Mouse (Mus musculus): Measurements from ENCODE around the gene Pef1. TPM values are rescaled to one million over a fixed set of nuclear protein-coding genes. Genes with fewer than 3 reads are reported as not detected.

The Pef1 gene
- polyA plus RNA-seq, 1 experiment from 2014 or later = 71.0 TPM

DNA sequence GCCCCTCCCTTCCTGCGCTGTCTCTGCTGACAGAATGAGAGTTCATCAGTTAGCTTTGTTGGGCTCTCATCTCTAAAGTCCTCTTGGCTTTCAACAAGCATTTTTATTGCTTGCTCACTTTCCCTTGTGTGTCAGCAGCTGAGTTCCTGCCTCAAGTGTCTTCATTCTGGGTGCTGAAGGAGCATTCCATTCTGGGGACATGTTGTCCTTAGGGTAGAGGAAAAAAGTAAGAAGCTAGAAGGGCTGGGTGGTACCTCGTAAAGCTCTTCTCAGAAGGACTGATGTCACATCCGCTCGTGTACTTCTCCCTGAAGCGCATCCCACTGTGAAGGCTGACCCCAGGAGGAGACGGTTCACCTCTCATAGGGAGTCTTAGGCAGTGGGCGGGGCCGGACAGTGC, 19.2 kb downstream of the Pef1 start:
- Histone ChIP-seq H3K4me1 (peaks cover 15% of the 10 kb centered on the region), H3K4me3 (replicated peaks) (no peak overlapping the region), H3K36me3 (peaks cover 57% of the 10 kb centered on the region), H3K9ac (no peak overlapping the region), H3K27ac (replicated peaks) (no peak overlapping the region), H3K27me3 (no peaks in the 10 kb centered on the region), H3K4me2 (replicated peaks) (no peak overlapping the region), H3K9me3 (replicated peaks) (no peaks in the 10 kb centered on the region)
- ATAC-seq (ENCODE audit: insufficient number of reproducible peaks, low FRiP score, low TSS enrichment, low read depth) = no peak
- 72% methylated on average over 8 of the region's 8 CpGs for WGBS

GRCm38 (mm10) chr4:130123020-130123419, 20.7 kb downstream of the Pef1 start:
- peaks cover 66% of the 10 kb centered on the region for H3K36me3 ChIP-seq
- H3K4me3 ChIP-seq (replicated peaks) = no peak overlapping the region
- peak; percentile 64; the same call in 1 of the 2 replicates for ATAC-seq (ENCODE audit: insufficient number of reproducible peaks, low FRiP score, low TSS enrichment, low read depth)
- no peak overlapping the region for H3K9ac ChIP-seq
- H3K4me2 ChIP-seq (replicated peaks) = no peak overlapping the region
- peaks cover 15% of the 10 kb centered on the region for H3K4me1 ChIP-seq
- WGBS = 55% methylated on average over 5 of the region's 5 CpGs
- no peaks in the 10 kb centered on the region for H3K27me3 ChIP-seq
- H3K27ac ChIP-seq (replicated peaks) = peak overlapping the region; percentile 34; the same call in 1 of the 2 replicates
- no peaks in the 10 kb centered on the region for H3K9me3 ChIP-seq (replicated peaks)

DNA sequence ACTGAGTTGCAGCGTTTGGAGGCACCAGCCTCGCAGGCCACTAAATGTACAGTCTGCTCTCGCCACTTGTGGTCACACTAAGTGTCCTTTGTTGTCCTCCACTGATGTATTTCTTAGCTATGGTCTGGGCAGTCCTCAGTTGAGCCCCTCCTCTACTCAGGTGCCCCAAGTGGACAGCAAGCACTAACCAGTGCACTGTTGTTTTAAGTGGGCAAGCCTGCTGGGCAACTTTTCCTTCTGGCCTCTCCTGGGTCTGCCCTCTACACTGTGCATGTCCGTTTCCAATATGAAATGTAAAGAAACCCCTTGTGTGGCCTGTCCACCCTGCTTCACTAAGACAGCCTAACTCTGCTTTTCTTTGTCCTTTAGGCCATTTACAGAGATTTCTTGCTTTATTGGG, 21.8 kb downstream of the Pef1 start:
- Histone ChIP-seq H3K27ac (replicated peaks) (no peak overlapping the region), H3K27me3 (no peaks in the 10 kb centered on the region), H3K4me1 (peaks cover 15% of the 10 kb centered on the region), H3K9ac (no peak overlapping the region), H3K4me3 (replicated peaks) (no peak overlapping the region), H3K36me3 (peaks cover 72% of the 10 kb centered on the region), H3K9me3 (replicated peaks) (no peaks in the 10 kb centered on the region), H3K4me2 (replicated peaks) (no peak overlapping the region)
- no peak for ATAC-seq (ENCODE audit: insufficient number of reproducible peaks, low FRiP score, low TSS enrichment, low read depth)
- WGBS = 90% methylated on average over 4 of the region's 4 CpGs

- ATAC-seq (ENCODE audit: insufficient number of reproducible peaks, low FRiP score, low TSS enrichment, low read depth) = no peak
- WGBS = 92% methylated on average over 6 of the region's 6 CpGs
- H3K4me3 ChIP-seq (replicated peaks) = no peak overlapping the region
Observed at GRCm38 (mm10) chr4:130125164-130125563, 22.8 kb downstream of the Pef1 start.

GRCm38 (mm10) chr4:130125935-130126334, 23.6 kb downstream of the Pef1 start:
- Histone ChIP-seq H3K36me3 (peaks cover 69% of the 10 kb centered on the region), H3K9me3 (replicated peaks) (no peaks in the 10 kb centered on the region), H3K9ac (no peak overlapping the region), H3K27ac (replicated peaks) (no peak overlapping the region), H3K4me1 (peaks cover 23% of the 10 kb centered on the region), H3K27me3 (no peaks in the 10 kb centered on the region), H3K4me3 (replicated peaks) (no peak overlapping the region), H3K4me2 (replicated peaks) (no peak overlapping the region)
- WGBS = 25% methylated on average over 5 of the region's 5 CpGs
- no peak for ATAC-seq (ENCODE audit: insufficient number of reproducible peaks, low FRiP score, low TSS enrichment, low read depth)

More at GRCm38 (mm10) chr4:130125164-130125563, 22.8 kb downstream of the Pef1 start:
- H3K36me3 ChIP-seq = peaks cover 72% of the 10 kb centered on the region
- H3K27me3 ChIP-seq = no peaks in the 10 kb centered on the region
- H3K9ac ChIP-seq = no peak overlapping the region
- no peak overlapping the region for H3K27ac ChIP-seq (replicated peaks)
- peaks cover 15% of the 10 kb centered on the region for H3K4me1 ChIP-seq
- H3K4me2 ChIP-seq (replicated peaks) = no peak overlapping the region
- H3K9me3 ChIP-seq (replicated peaks) = no peaks in the 10 kb centered on the region

- peaks cover 46% of the 10 kb centered on the region for H3K36me3 ChIP-seq
- H3K4me3 ChIP-seq (replicated peaks) = no peak overlapping the region
- ATAC-seq (ENCODE audit: insufficient number of reproducible peaks, low FRiP score, low TSS enrichment, low read depth) = no peak
- no peak overlapping the region for H3K9ac ChIP-seq
- H3K4me2 ChIP-seq (replicated peaks) = no peak overlapping the region
- no peaks in the 10 kb centered on the region for H3K9me3 ChIP-seq (replicated peaks)
- H3K4me1 ChIP-seq = peaks cover 13% of the 10 kb centered on the region; the same call in 1 of the 2 replicates
- 81% methylated on average over 5 of the region's 5 CpGs for WGBS
- no peaks in the 10 kb centered on the region for H3K27me3 ChIP-seq
- no peak overlapping the region for H3K27ac ChIP-seq (replicated peaks)
Observed at GRCm38 (mm10) chr4:130128907-130129306, 26.5 kb downstream of the Pef1 start.

DNA sequence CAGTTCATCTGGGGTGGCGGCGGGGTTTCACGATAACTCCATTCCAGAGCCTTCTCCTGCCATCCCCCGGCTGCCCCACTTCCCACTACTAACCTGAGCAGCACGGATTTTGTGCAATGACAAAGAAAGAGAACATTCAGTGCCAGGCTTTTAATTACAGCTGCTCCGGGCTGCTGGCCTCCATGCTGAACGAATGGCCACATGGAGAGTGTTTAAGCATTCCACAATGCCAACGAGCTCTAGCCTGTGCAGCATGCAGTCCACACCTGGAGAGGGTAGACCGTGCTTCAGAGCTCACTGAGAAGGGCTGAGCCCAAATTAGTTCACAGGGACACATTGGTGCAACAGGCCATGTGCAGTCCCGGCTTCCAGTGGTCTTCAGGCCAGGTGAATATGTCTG, 27.7 kb downstream of the Pef1 start:
- Histone ChIP-seq H3K36me3 (peaks cover 34% of the 10 kb centered on the region), H3K9ac (no peak overlapping the region), H3K27me3 (0 out of 2 replicates have a peak, but pooled peaks cover under 1% of the 10 kb centered on the region), H3K4me1 (peaks cover 13% of the 10 kb centered on the region; the same call in 1 of the 2 replicates), H3K4me3 (replicated peaks) (no peak overlapping the region), H3K27ac (replicated peaks) (no peak overlapping the region), H3K9me3 (replicated peaks) (no peaks in the 10 kb centered on the region), H3K4me2 (replicated peaks) (no peak overlapping the region)
- WGBS = 79% methylated on average over 10 of the region's 10 CpGs
- ATAC-seq (ENCODE audit: insufficient number of reproducible peaks, low FRiP score, low TSS enrichment, low read depth) = no peak

GRCm38 (mm10) chr4:130130641-130131350, 28.4 kb downstream of the Pef1 start:
- H3K4me3 ChIP-seq (replicated peaks) = no peak overlapping the region
- peaks cover 13% of the 10 kb centered on the region; the same call in 1 of the 2 replicates for H3K4me1 ChIP-seq
- no peak overlapping the region for H3K4me2 ChIP-seq (replicated peaks)
- WGBS = 49% methylated on average over 13 of the region's 13 CpGs
- no peak overlapping the region for H3K9ac ChIP-seq
- no peak for ATAC-seq (ENCODE audit: insufficient number of reproducible peaks, low FRiP score, low TSS enrichment, low read depth)
- 0 out of 2 replicates have a peak, but pooled peaks cover 6% of the 10 kb centered on the region for H3K27me3 ChIP-seq
- no peak overlapping the region for H3K27ac ChIP-seq (replicated peaks)
- no peaks in the 10 kb centered on the region for H3K9me3 ChIP-seq (replicated peaks)
- H3K36me3 ChIP-seq = peaks cover 28% of the 10 kb centered on the region

- peaks cover 11% of the 10 kb centered on the region; the same call in 1 of the 2 replicates for H3K27me3 ChIP-seq
- ATAC-seq (ENCODE audit: insufficient number of reproducible peaks, low FRiP score, low TSS enrichment, low read depth) = no peak
- H3K9me3 ChIP-seq (replicated peaks) = no peaks in the 10 kb centered on the region
- no peak overlapping the region for H3K9ac ChIP-seq
- peaks cover 21% of the 10 kb centered on the region for H3K36me3 ChIP-seq
- no peak overlapping the region for H3K27ac ChIP-seq (replicated peaks)
- peaks cover 11% of the 10 kb centered on the region; the same call in 1 of the 2 replicates for H3K4me1 ChIP-seq
- no peak overlapping the region for H3K4me3 ChIP-seq (replicated peaks)
- 85% methylated on average over 7 of the region's 7 CpGs for WGBS
- no peak overlapping the region for H3K4me2 ChIP-seq (replicated peaks)
Observed at GRCm38 (mm10) chr4:130131448-130132105, 29.2 kb downstream of the Pef1 start.

GRCm38 (mm10) chr4:130133399-130133798, 31.0 kb downstream of the Pef1 start:
- Histone ChIP-seq H3K9me3 (replicated peaks) (no peaks in the 10 kb centered on the region), H3K4me3 (replicated peaks) (no peak overlapping the region), H3K27me3 (peaks cover 28% of the 10 kb centered on the region), H3K36me3 (0 out of 2 replicates have a peak, but pooled peaks cover 3% of the 10 kb centered on the region), H3K27ac (replicated peaks) (no peak overlapping the region), H3K4me2 (replicated peaks) (no peak overlapping the region), H3K4me1 (peaks cover 16% of the 10 kb centered on the region), H3K9ac (no peak overlapping the region)
- ATAC-seq (ENCODE audit: insufficient number of reproducible peaks, low FRiP score, low TSS enrichment, low read depth) = no peak
- WGBS = 48% methylated on average over 6 of the region's 6 CpGs

DNA sequence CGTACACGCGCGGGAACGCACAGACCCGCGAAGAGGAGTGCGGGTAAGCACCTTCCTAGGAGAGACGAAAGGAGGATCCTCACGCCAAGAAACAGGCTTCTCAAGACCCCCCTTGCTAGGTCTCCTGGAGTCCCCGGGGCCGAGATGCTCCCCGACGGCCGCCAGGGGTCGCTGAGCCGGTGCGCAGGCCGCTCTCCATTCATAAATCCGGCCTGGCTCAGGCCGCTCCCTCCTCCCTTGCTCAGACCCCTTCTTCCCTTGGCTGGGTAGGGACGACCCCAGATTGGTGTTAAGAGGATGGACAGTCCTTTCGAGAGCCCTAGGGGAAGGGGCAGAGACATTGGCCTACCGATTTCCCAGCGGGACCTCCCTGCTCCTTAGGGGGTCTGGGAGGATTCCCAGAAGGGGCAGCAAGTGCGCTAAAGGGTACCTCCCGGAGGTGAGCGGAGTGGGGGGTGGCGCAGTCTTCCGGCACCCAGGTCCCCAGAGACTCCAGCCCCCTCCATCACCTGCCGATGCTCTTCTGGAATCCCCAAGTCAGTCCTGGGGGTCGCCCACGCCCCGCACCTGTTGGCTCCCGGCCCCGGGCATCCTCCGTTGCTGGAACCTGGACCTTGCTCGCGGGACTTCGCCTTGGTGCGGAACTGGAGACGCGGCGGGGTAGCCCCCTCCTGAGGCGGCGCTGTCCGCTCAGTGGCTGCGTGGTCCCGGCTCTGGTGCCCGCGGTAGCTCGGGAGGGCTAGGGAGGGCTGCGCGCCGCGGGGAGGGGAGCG, 36.3 kb downstream of the Pef1 start:
- no peak overlapping the region for H3K27ac ChIP-seq (replicated peaks)
- H3K4me1 ChIP-seq = peaks cover 19% of the 10 kb centered on the region
- peak overlapping the region; percentile 35 for H3K4me3 ChIP-seq (replicated peaks)
- WGBS = 1% methylated on average over 56 of the region's 57 CpGs
- H3K9ac ChIP-seq = peak overlapping the region; percentile 24; the same call in 1 of the 2 replicates
- ATAC-seq (ENCODE audit: insufficient number of reproducible peaks, low FRiP score, low TSS enrichment, low read depth) = 0 out of 2 replicates have a peak, but pooled peaks have one; percentile 43
- no peaks in the 10 kb centered on the region for H3K36me3 ChIP-seq
- H3K27me3 ChIP-seq = peaks cover 61% of the 10 kb centered on the region
- H3K4me2 ChIP-seq (replicated peaks) = peak overlapping the region; percentile 62
- no peaks in the 10 kb centered on the region for H3K9me3 ChIP-seq (replicated peaks)
